Mouse (Mus musculus) common myeloid progenitor, adult 5-6 weeks (primary cell): ENCODE data around the gene Cpm. TPM values are rescaled to one million over a fixed set of nuclear protein-coding genes. Genes with fewer than 3 reads are reported as not detected.

Experiments
- ATAC-seq: replicated peaks from 2 replicates; pipeline ENCODE4 v1.8.0; 2016; ENCODE audit warnings: low read depth, mild to moderate bottlenecking, moderate TSS enrichment, inconsistent platforms; ENCODE audit not compliant: poor library complexity, severe bottlenecking
- total RNA-seq: library from RNA; stranded (forward); fragments of 200-1000, 187-1606 nt; gene quantifications from 2 replicates; pipeline ENCODE4 v1.2.3, GENCODE M21; 2017

Cpm gene
- total RNA-seq, 1 experiment from 2014 or later = 0.14 TPM

- ATAC-seq = no peak
Observed at GRCm38 (mm10) chr10:117669449-117670090, 40.3 kb downstream of the Cpm start.

DNA sequence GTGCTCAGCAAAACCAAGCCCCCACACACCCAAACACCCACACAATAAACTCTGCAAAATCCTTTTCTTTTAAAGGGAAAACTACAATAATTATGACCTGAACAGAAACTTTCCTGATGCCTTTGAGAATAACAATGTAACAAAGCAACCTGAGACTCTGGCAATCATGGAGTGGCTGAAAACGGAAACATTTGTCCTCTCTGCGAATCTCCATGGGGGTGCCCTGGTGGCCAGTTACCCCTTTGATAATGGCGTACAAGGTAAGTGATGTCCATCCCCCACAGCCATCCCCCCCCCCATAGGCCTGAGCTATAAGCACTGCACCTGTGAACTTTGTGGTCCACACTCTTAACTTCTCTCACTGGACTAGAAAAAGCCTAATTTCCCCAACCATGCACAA, 40.8 kb downstream of the Cpm start:
- ATAC-seq = no peak

DNA sequence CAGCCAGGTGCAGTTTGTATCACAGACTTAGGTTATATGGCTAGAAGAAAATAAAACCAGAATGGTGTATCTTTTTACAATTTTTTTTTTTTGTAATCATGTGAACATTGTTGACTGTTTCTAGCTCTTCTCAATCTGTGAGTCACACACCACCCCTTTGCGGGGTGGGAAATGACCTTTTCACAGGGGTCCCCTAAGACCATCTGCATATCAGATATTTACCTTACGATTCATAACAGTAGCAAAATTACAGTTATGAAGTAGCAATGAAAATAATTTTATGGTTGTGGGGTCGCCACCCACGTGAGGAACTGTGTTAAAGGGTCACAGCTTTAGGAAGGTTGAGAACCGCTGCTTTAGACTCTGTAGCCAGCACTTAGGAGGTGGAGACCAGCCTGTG, 41.5 kb downstream of the Cpm start:
- no peak for ATAC-seq

DNA sequence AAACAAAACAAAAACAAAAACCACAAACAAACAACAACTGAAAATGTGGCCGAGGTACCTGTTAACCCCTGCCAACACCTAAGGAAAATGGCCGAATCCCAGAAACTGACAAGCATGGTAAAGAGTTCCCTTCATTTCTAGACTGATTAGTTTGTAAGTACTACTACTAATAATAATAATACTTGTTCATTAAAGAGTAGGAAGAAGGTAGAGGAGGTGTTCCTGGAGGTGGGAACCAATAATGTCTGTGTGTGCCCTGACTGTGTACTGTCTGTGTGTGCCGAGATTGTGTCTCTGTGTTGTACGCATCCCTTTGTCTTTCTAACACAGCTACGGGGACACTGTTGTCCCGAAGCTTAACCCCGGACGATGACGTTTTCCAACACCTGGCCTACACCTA, 42.0 kb downstream of the Cpm start:
- ATAC-seq = no peak

- no peak for ATAC-seq
Observed at GRCm38 (mm10) chr10:117671930-117672666, 42.8 kb downstream of the Cpm start.

DNA sequence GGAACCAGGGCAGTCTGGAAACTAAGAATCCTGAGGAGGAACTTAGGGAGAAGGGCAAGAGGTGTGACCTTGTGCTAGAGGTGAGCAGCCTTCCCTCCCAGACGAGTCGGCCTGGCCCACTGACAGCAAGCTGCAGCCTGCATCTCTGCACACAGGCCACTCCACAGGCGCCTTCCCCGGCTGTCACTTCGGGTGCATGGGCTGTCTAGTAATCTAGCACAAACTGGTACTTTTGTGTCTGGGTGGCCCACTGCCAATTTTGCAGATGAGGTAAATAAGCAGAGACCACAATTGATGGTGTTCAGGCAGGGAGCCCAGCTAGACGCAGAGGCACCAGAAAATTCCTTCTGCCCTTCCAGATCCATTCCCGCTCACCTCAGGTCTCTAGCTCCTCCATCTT, 43.4 kb downstream of the Cpm start:
- no peak for ATAC-seq

DNA sequence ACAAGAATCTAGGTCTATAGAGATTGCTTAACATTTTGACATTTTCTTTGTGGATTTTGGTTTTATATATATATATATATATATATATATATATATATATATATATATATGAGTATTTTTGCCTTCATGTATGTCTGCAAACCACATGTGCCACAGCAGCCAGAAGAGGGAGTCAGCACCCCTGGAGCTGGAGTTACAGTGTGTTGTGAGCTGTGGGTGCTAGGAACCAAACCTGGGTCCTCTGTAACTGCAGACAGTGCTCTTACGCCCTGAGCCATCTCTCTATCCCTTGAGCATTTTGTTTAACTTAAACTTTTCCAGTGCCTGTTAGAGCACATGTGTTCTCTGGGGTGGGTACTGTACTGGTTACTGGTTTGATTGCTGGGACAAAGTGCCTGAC, 44.6 kb downstream of the Cpm start:
- no peak for ATAC-seq

DNA sequence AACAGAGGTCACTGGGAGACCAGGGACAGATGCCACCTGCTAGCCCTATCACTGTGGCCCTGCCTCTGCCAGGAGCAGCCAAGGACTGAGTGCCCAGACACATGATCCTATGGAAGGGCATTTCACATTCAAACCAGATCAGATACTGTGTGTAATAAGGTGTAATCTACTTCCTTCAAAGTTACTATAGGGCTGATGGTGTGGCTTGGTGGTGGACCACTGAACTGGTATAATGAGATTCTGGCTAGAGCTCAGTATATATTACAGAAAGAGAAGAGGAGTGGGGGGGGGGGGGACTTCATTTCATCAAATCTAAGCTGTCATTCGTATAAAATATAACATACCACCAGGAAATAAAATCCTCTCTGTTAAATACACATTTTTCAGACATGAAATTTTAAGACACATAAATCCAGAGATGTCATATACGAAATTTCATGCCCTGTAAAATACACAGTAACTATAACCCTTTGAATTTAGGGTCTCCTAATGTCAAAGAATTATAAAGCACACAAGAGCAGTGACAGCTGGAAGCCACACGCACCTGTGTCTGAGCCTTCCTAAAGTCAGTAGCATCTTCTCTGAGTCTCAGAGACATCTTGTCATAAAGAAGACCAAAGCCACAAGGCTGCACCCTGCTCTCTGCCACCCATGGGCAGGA, 45.2 kb downstream of the Cpm start:
- no peak for ATAC-seq

GRCm38 (mm10) chr10:117675096-117676035, 46.1 kb downstream of the Cpm start:
- ATAC-seq = peak; percentile 23; the same call in 1 of the 2 replicates

- ATAC-seq = no peak
Observed at GRCm38 (mm10) chr10:117676036-117676643, 46.8 kb downstream of the Cpm start.

GRCm38 (mm10) chr10:117676644-117677313, 47.5 kb downstream of the Cpm start:
- peak; percentile 68 for ATAC-seq

DNA sequence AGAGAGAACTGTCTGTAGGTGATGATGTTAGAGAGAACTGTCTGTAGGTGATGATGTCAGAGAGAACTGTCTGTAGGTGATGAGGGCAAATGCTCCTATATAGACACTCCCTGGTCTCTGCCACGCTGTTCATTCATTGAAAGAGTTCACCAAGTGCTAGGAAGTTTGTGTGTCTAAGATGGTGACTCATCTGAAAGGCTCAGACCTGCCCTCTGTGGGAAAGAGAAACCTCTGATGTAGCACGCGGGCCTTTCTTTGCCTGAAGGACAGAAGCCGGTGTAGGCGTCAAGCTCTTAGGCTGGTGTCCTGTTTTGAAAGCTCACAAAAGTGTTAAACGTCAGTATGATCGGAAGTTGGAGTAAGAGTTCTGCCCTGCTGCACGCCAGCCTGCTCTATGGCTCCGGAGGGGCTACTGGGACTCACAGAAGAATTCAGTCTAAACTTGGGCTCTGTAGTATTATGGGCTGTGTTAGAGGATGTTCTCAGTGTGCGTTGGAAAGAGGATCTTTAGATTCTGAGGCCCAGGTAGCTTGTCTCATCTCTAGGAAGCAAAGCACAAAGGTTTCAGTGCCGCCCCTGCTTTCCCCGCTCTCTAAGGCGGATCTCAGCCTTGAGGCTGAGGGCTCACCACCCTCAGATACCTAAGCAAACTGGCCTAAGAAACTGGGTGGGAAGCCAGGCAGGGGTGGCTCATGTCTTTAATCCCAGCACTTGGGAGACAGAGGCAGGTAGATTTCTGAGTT, 48.4 kb downstream of the Cpm start:
- ATAC-seq = no peak

DNA sequence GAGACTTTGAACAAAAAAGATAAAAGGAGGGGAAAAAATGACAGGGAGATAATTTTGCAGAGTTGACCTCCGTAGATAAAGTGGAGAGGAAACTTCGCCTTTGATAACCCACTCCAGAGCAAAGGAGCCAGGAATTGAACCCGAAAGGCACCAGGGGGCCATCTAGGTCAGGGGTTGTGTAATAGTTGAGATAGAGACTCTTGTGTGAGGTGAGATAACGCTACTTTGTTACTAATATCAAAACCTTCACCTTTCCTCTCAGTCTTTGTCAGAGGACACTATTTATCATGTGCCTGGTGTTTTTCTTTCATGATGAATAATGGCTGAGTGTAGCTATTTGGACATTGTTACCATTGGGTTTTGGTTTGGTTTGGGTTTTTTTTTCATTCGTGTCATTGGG, 49.1 kb downstream of the Cpm start:
- no peak for ATAC-seq

GRCm38 (mm10) chr10:117679029-117679686, 49.9 kb downstream of the Cpm start:
- ATAC-seq = no peak

- no peak for ATAC-seq
Observed at GRCm38 (mm10) chr10:117679963-117680473, 50.7 kb downstream of the Cpm start.

- ATAC-seq = no peak
Observed at GRCm38 (mm10) chr10:117680868-117681513, 51.7 kb downstream of the Cpm start.

- no peak for ATAC-seq
Observed at GRCm38 (mm10) chr10:117681543-117681942, 52.2 kb downstream of the Cpm start.
